Mouse (Mus musculus): Measurements from ENCODE around the gene Hnrnpa1. TPM values are rescaled to one million over a fixed set of nuclear protein-coding genes. Genes with fewer than 3 reads are reported as not detected.
A peak's percentile ranks its signal among the peaks of the same experiment; 100 is the strongest.

The Hnrnpa1 gene
- total RNA-seq (2014; rRNA removed) = 58.2 and 58.9 TPM in 2 replicates
- 16.3 and 17.7 TPM in 2 replicates for polyA plus RNA-seq (2012; rRNA removed)

- Histone ChIP-seq H3K27me3 (ENCODE audit: control insufficient read depth, insufficient read depth, low read length) (no peaks in the 10 kb centered on the region), H3K27ac (replicated peaks; ENCODE audit: insufficient read depth, low read depth, low read length) (peak within 1 kb of the TSS; percentile 85), H3K79me2 (ENCODE audit: control insufficient read depth, insufficient read depth, low read length) (no peaks in the 10 kb centered on the region; the same call in 1 of the 2 replicates), H3K36me3 (ENCODE audit: control insufficient read depth, insufficient read depth, low read length) (peaks cover 34% of the 10 kb centered on the region), H3K9ac (ENCODE audit: low read depth, low read length) (peak within 1 kb of the TSS; percentile 76), H3K4me3 (ENCODE audit: insufficient read depth, low read depth, low read length) (peak within 1 kb of the TSS; percentile 72), H3K4me1 (ENCODE audit: control insufficient read depth, insufficient read depth, low read length) (peaks cover 9% of the 10 kb centered on the region; the same call in 1 of the 2 replicates)
- DNase-seq (ENCODE audit: extremely low read depth, low read depth, low spot score) = peak; percentile 98
- under 1% methylated on average over 47 of the region's 47 CpGs for WGBS
- TF ChIP-seq CTCF (IDR thresholded peaks at IDR 0.05; ENCODE audit: low read depth, low read length) (no peak), POLR2A (IDR thresholded peaks at IDR 0.05; ENCODE audit: extremely low read depth, insufficient read depth, low read length) (peak; percentile 87)
These were observed at the start of gene Hnrnpa1 for GRCm38 (mm10) chr15:103240160-103241028. Gene Hnrnpa1 (plus strand): TSS chr15:103240432.

GRCm38 (mm10) chr15:103190531-103191462 lies 49.4 kb upstream of the Hnrnpa1 start:
- Histone ChIP-seq H3K9ac (ENCODE audit: low read depth, low read length) (no peak overlapping the region), H3K27me3 (ENCODE audit: control insufficient read depth, insufficient read depth, low read length) (no peaks in the 10 kb centered on the region), H3K36me3 (ENCODE audit: control insufficient read depth, insufficient read depth, low read length) (peaks cover 5% of the 10 kb centered on the region; the same call in 1 of the 2 replicates), H3K4me3 (ENCODE audit: insufficient read depth, low read depth, low read length) (no peak overlapping the region), H3K4me1 (ENCODE audit: control insufficient read depth, insufficient read depth, low read length) (no peaks in the 10 kb centered on the region), H3K79me2 (ENCODE audit: control insufficient read depth, insufficient read depth, low read length) (no peaks in the 10 kb centered on the region), H3K27ac (replicated peaks; ENCODE audit: insufficient read depth, low read depth, low read length) (no peak overlapping the region)
- DNase-seq (ENCODE audit: extremely low read depth, low read depth, low spot score) = peak; percentile 9
- TF ChIP-seq CTCF (IDR thresholded peaks at IDR 0.05; ENCODE audit: low read depth, low read length) (peak; percentile 73), POLR2A (IDR thresholded peaks at IDR 0.05; ENCODE audit: extremely low read depth, insufficient read depth, low read length) (no peak)
- 60% methylated on average over 10 of the region's 10 CpGs for WGBS

DNA sequence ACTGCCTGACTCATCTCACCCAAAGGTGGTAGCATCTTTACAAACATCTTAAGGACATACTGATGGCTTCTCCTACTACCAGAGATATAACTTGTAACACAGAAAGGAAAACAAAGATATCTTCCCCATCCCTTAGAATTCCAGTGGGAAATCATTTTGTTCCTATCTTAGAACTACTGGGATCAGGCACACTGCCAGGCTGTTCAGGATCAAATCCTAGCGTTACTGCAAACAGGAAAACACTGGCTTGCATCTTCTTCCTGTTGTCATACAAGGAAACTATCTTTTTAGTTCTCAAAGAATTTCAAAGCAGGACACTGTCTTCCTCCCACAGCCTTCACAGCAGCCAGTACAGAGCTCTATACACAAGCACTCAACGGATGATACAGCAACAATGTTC lies 46.6 kb upstream of the Hnrnpa1 start:
- peaks cover 19% of the 10 kb centered on the region; the same call in 1 of the 2 replicates for H3K36me3 ChIP-seq (ENCODE audit: control insufficient read depth, insufficient read depth, low read length)
- no peak overlapping the region for H3K27ac ChIP-seq (replicated peaks; ENCODE audit: insufficient read depth, low read depth, low read length)

DNA sequence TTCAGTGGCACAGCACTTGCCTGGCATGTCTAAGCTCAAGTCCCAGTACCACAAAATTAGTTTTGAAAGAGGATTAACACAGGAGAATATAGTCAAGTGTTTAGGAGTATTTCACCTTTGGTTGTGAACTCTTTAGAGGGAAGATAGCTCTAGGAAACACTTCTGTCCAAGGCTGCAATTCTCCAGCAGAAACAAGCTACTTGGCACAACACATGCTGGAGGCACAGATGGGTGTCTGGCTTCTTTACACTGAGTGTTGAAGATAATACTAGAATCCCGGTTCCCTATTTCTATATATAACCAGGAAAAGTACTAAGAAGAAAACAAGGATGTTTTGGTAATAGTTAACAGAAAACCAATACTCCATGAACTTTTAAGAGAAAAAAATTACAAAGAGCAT lies 43.4 kb upstream of the Hnrnpa1 start:
- H3K27ac ChIP-seq (replicated peaks; ENCODE audit: insufficient read depth, low read depth, low read length) = no peak overlapping the region
- TF ChIP-seq POLR2A (IDR thresholded peaks at IDR 0.05; ENCODE audit: extremely low read depth, insufficient read depth, low read length) = no peak
- no peak for TF ChIP-seq CTCF (IDR thresholded peaks at IDR 0.05; ENCODE audit: low read depth, low read length)
- H3K36me3 ChIP-seq (ENCODE audit: control insufficient read depth, insufficient read depth, low read length) = peaks cover 38% of the 10 kb centered on the region
- H3K4me1 ChIP-seq (ENCODE audit: control insufficient read depth, insufficient read depth, low read length) = no peaks in the 10 kb centered on the region
- DNase-seq (ENCODE audit: extremely low read depth, low read depth, low spot score) = no peak
- whole genome bisulfite sequencing = 65% methylated on average over 1 of the region's 1 CpGs
- H3K9ac ChIP-seq (ENCODE audit: low read depth, low read length) = no peak overlapping the region
- H3K27me3 ChIP-seq (ENCODE audit: control insufficient read depth, insufficient read depth, low read length) = no peaks in the 10 kb centered on the region
- H3K4me3 ChIP-seq (ENCODE audit: insufficient read depth, low read depth, low read length) = no peak overlapping the region
- H3K79me2 ChIP-seq (ENCODE audit: control insufficient read depth, insufficient read depth, low read length) = no peaks in the 10 kb centered on the region

More for the DNA sequence above, 46.6 kb upstream of the Hnrnpa1 start:
- TF ChIP-seq CTCF (IDR thresholded peaks at IDR 0.05; ENCODE audit: low read depth, low read length) = no peak
- no peak for TF ChIP-seq POLR2A (IDR thresholded peaks at IDR 0.05; ENCODE audit: extremely low read depth, insufficient read depth, low read length)
- Histone ChIP-seq H3K9ac (ENCODE audit: low read depth, low read length) (no peak overlapping the region), H3K27me3 (ENCODE audit: control insufficient read depth, insufficient read depth, low read length) (no peaks in the 10 kb centered on the region), H3K79me2 (ENCODE audit: control insufficient read depth, insufficient read depth, low read length) (no peaks in the 10 kb centered on the region), H3K4me3 (ENCODE audit: insufficient read depth, low read depth, low read length) (no peak overlapping the region), H3K4me1 (ENCODE audit: control insufficient read depth, insufficient read depth, low read length) (no peaks in the 10 kb centered on the region)
- no peak for DNase-seq (ENCODE audit: extremely low read depth, low read depth, low spot score)
- 69% methylated on average over 2 of the region's 2 CpGs for WGBS

DNA sequence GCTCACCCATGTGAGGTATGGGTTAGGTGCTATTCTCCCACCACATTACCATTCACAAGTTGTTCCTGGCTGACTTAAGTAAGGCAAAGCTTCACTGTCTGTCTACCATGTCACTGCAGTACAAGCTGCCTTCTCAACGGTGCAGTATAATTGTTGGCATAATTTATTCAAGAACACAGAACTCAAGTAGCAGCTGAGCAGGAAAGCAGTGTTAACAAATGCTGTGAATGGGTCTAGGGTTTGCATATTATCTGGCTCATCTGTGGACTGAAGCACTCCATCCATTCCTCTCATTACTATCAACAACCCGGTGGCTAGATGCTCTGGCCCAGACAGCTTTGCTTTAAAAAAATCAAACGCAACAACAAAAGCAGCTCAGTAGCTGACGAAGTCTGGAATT lies 42.4 kb upstream of the Hnrnpa1 start:
- TF ChIP-seq CTCF (IDR thresholded peaks at IDR 0.05; ENCODE audit: low read depth, low read length) = no peak
- TF ChIP-seq POLR2A (IDR thresholded peaks at IDR 0.05; ENCODE audit: extremely low read depth, insufficient read depth, low read length) = no peak
- no peak overlapping the region for H3K9ac ChIP-seq (ENCODE audit: low read depth, low read length)
- H3K4me3 ChIP-seq (ENCODE audit: insufficient read depth, low read depth, low read length) = no peak overlapping the region
- WGBS = 90% methylated on average over 4 of the region's 4 CpGs
- no peak overlapping the region for H3K27ac ChIP-seq (replicated peaks; ENCODE audit: insufficient read depth, low read depth, low read length)
- DNase-seq (ENCODE audit: extremely low read depth, low read depth, low spot score) = no peak
- no peaks in the 10 kb centered on the region for H3K27me3 ChIP-seq (ENCODE audit: control insufficient read depth, insufficient read depth, low read length)
- no peaks in the 10 kb centered on the region for H3K79me2 ChIP-seq (ENCODE audit: control insufficient read depth, insufficient read depth, low read length)
- no peaks in the 10 kb centered on the region for H3K4me1 ChIP-seq (ENCODE audit: control insufficient read depth, insufficient read depth, low read length)
- H3K36me3 ChIP-seq (ENCODE audit: control insufficient read depth, insufficient read depth, low read length) = peaks cover 40% of the 10 kb centered on the region
